Mouse (Mus musculus): ENCODE measurements around the gene Lyl1. TPM values are rescaled to one million over a fixed set of nuclear protein-coding genes. Genes with fewer than 3 reads are reported as not detected.

Lyl1 gene
- total RNA-seq (2021) = 10 to 100 TPM in 1 of 2 experiments, 1 to 10 TPM in 1; 9.6 to 10.6 TPM

GRCm38 (mm10) chr8:84700941-84701911, at the start of gene Lyl1:
Gene Lyl1, plus strand, starts transcription at chr8:84701457.
- DNase-seq = peak; percentile 81

- peak; percentile 3 for DNase-seq
Observed at GRCm38 (mm10) chr8:84653092-84653631, 48.1 kb upstream of the Lyl1 start.

- DNase-seq = peak; percentile 24
Observed at GRCm38 (mm10) chr8:84654597-84654996, 46.7 kb upstream of the Lyl1 start.

GRCm38 (mm10) chr8:84655336-84656190, 45.7 kb upstream of the Lyl1 start:
- peak; percentile 64 for DNase-seq

GRCm38 (mm10) chr8:84656191-84656525, 45.1 kb upstream of the Lyl1 start:
- DNase-seq = peak; percentile 59

- DNase-seq = peak; percentile 83
Observed at GRCm38 (mm10) chr8:84656641-84657126, 44.6 kb upstream of the Lyl1 start.

- no peak for DNase-seq
Observed at GRCm38 (mm10) chr8:84657203-84657602, 44.1 kb upstream of the Lyl1 start.

GRCm38 (mm10) chr8:84657680-84658079, 43.6 kb upstream of the Lyl1 start:
- DNase-seq = no peak

- no peak for DNase-seq
Observed at GRCm38 (mm10) chr8:84658951-84659350, 42.3 kb upstream of the Lyl1 start.

GRCm38 (mm10) chr8:84659936-84660818, 41.1 kb upstream of the Lyl1 start:
- peak; percentile 77 for DNase-seq

- peak; percentile 63 for DNase-seq
Observed at GRCm38 (mm10) chr8:84660819-84661457, 40.3 kb upstream of the Lyl1 start.

- DNase-seq = peak; percentile 92
Observed at GRCm38 (mm10) chr8:84661458-84661871, 39.8 kb upstream of the Lyl1 start.

GRCm38 (mm10) chr8:84661961-84662571, 39.2 kb upstream of the Lyl1 start:
- peak; percentile 61 for DNase-seq

GRCm38 (mm10) chr8:84662581-84663065, 38.6 kb upstream of the Lyl1 start, which contains the start of gene Ier2:
Gene Ier2, minus strand, starts transcription at chr8:84662852.
- peak; percentile 96 for DNase-seq

- peak; percentile 98 for DNase-seq
Observed at GRCm38 (mm10) chr8:84663483-84664327, 37.6 kb upstream of the Lyl1 start.

- peak; percentile 79 for DNase-seq
Observed at GRCm38 (mm10) chr8:84664566-84665384, 36.5 kb upstream of the Lyl1 start.

- no peak for DNase-seq
Observed at GRCm38 (mm10) chr8:84665385-84665893, 35.8 kb upstream of the Lyl1 start.

- no peak for DNase-seq
Observed at GRCm38 (mm10) chr8:84668081-84668480, 33.2 kb upstream of the Lyl1 start.

Measured in heart, postnatal 4 days (tissue).